Mouse (Mus musculus) embryonic facial prominence, embryonic 14.5 days (tissue): ENCODE data around the gene Pak1ip1. TPM values are rescaled to one million over a fixed set of nuclear protein-coding genes. Genes with fewer than 3 reads are reported as not detected.
"Not testable (repeated sequence)": the region's sequence is repeated elsewhere in the genome, so short reads cannot be mapped to it uniquely, and the experiment has no call there.

ENCODE experiments used
- ATAC-seq: fragments of 200-750 bp; cut with Nextera tagmentation; 2 replicates; pipeline ENCODE4 v1.8.0; 2017; ENCODE audit warnings: low read depth, moderate number of reproducible peaks, moderate TSS enrichment
- DNase-seq: peaks from one replicate; pipeline ENCODE4 v3.0.0-alpha.2; 2015; ENCODE audit warnings: low spot score
- H3K27ac ChIP-seq: fragments of 300-500 bp; sonication (generic); replicated peaks from 2 replicates; pipeline ENCODE4 v1.5.1; 2014; ENCODE audit warnings: low read depth, mild to moderate bottlenecking, low read length, moderate library complexity
- H3K27me3 ChIP-seq: fragments of 300-500 bp; sonication (generic); replicated peaks from 2 replicates; pipeline ENCODE4 v1.6.1; 2014; ENCODE audit warnings: low read length; ENCODE audit not compliant: control insufficient read depth, insufficient read depth
- H3K36me3 ChIP-seq: fragments of 300-500 bp; sonication (generic); 2 replicates; pipeline ENCODE4 v1.6.1; 2014; ENCODE audit warnings: low read length, mixed read lengths; ENCODE audit not compliant: control insufficient read depth, insufficient read depth
- H3K4me1 ChIP-seq: fragments of 300-500 bp; sonication (generic); 2 replicates; pipeline ENCODE4 v1.6.1; 2014; ENCODE audit warnings: antibody characterized with exemption, low read length; ENCODE audit not compliant: control insufficient read depth, insufficient read depth
- H3K4me2 ChIP-seq: fragments of 300-500 bp; sonication (generic); 2 replicates; pipeline ENCODE4 v1.6.1; 2014; ENCODE audit warnings: low read depth, mild to moderate bottlenecking, low read length, moderate library complexity, mixed read lengths
- H3K4me3 ChIP-seq: fragments of 300-500 bp; sonication (generic); 2 replicates; pipeline ENCODE4 v1.5.1; 2014; ENCODE audit warnings: low read depth, mild to moderate bottlenecking, low read length
- H3K9ac ChIP-seq: fragments of 300-500 bp; sonication (generic); 2 replicates; pipeline ENCODE4 v1.6.1; 2014; ENCODE audit warnings: low read depth, mild to moderate bottlenecking, low read length, moderate library complexity, mixed read lengths
- H3K9me3 ChIP-seq: fragments of 300-500 bp; sonication (generic); 2 replicates; pipeline ENCODE4 v1.6.1; 2016; ENCODE audit warnings: low read length; ENCODE audit not compliant: control insufficient read depth
- WGBS: fragments of 180-500 bp; shearing (Covaris S2); extraction: QIAGEN DNeasy Blood & Tissue Kit; methylation state at CpG from one replicate; pipeline ENCODE4 v1.1.7; 2014; 5-methylcytosine and 5-hydroxymethylcytosine counted together
- polyA plus RNA-seq: library from polyadenylated mRNA; unstranded; fragments of >200 nt; fragmentation: Nextera tagmentation; extraction: Ambion mirVana; gene quantifications from 2 replicates; pipeline ENCODE4 v1.2.1, GENCODE M21; 2014

Gene Pak1ip1
- polyA plus RNA-seq, 1 experiment from 2014 or later, result 58.7 TPM

- no peaks in the 10 kb centered on the region for H3K27me3 ChIP-seq
- peaks cover 2% of the 10 kb centered on the region for H3K4me1 ChIP-seq
- no peak overlapping the region for H3K4me3 ChIP-seq
- no peak overlapping the region for H3K4me2 ChIP-seq
- no peaks in the 10 kb centered on the region for H3K9me3 ChIP-seq
- DNase-seq (peak; percentile 84), ATAC-seq (peak; percentile 93)
- H3K36me3 ChIP-seq, result no peaks in the 10 kb centered on the region
- 36% methylated on average over 8 of the region's 8 CpGs for WGBS
- no peak overlapping the region for H3K9ac ChIP-seq
- no peak overlapping the region for H3K27ac ChIP-seq
Measured at GRCm38 (mm10) chr13:40994487-40995263, 6.1 kb upstream of the Pak1ip1 start.

GRCm38 (mm10) chr13:40998537-40998936 is 2.3 kb upstream of the Pak1ip1 start:
- H3K27me3 ChIP-seq, ATAC-seq, H3K9me3 ChIP-seq, H3K27ac ChIP-seq, H3K36me3 ChIP-seq, H3K9ac ChIP-seq, H3K4me2 ChIP-seq, DNase-seq, H3K4me3 ChIP-seq: not testable (repeated sequence)
- peaks cover 13% of the 10 kb centered on the region for H3K4me1 ChIP-seq
- 89% methylated on average over 5 of the region's 5 CpGs for WGBS

GRCm38 (mm10) chr13:41000140-41000925 is 490 bp upstream of the Pak1ip1 start:
- peaks cover 13% of the 10 kb centered on the region for H3K4me1 ChIP-seq

GRCm38 (mm10) chr13:41002001-41002400 is 1.2 kb downstream of the Pak1ip1 start:
- H3K4me2 ChIP-seq, result peak overlapping the region; percentile 82
- peak overlapping the region; percentile 82 for H3K4me3 ChIP-seq
- H3K36me3 ChIP-seq, result peaks cover 26% of the 10 kb centered on the region
- peaks cover 13% of the 10 kb centered on the region for H3K4me1 ChIP-seq
- no peak for ATAC-seq
- no peak overlapping the region for H3K9ac ChIP-seq
- no peak for DNase-seq
- no peak overlapping the region for H3K27ac ChIP-seq
- WGBS, result 87% methylated on average over 5 of the region's 5 CpGs
- H3K9me3 ChIP-seq, result no peaks in the 10 kb centered on the region
- H3K27me3 ChIP-seq, result no peaks in the 10 kb centered on the region

More at GRCm38 (mm10) chr13:41000140-41000925, 490 bp upstream of the Pak1ip1 start:
- H3K27me3 ChIP-seq, result no peaks in the 10 kb centered on the region
- peak overlapping the region; percentile 93 for H3K9ac ChIP-seq
- ATAC-seq (peak; percentile 31), DNase-seq (no peak)
- H3K9me3 ChIP-seq, result no peaks in the 10 kb centered on the region
- peak overlapping the region; percentile 82 for H3K4me2 ChIP-seq
- 0% methylated on average over 25 of the region's 25 CpGs for WGBS
- peak overlapping the region; percentile 99 for H3K27ac ChIP-seq
- H3K36me3 ChIP-seq, result peaks cover 10% of the 10 kb centered on the region; the same call in 1 of the 2 replicates
- peak overlapping the region; percentile 82 for H3K4me3 ChIP-seq

GRCm38 (mm10) chr13:41006244-41006643 is 5.4 kb downstream of the Pak1ip1 start:
- no peak for ATAC-seq
- WGBS, result 96% methylated on average over 4 of the region's 4 CpGs
- H3K4me1 ChIP-seq, result peaks cover 6% of the 10 kb centered on the region; the same call in 1 of the 2 replicates

GRCm38 (mm10) chr13:41008271-41008670 is 7.4 kb downstream of the Pak1ip1 start:
- H3K9me3 ChIP-seq, result no peaks in the 10 kb centered on the region
- ATAC-seq (no peak), DNase-seq (no peak)
- WGBS, result 93% methylated on average over 10 of the region's 10 CpGs
- H3K4me3 ChIP-seq, result no peak overlapping the region
- H3K27ac ChIP-seq, result no peak overlapping the region
- no peak overlapping the region for H3K9ac ChIP-seq
- peaks cover 88% of the 10 kb centered on the region for H3K36me3 ChIP-seq
- no peaks in the 10 kb centered on the region for H3K4me1 ChIP-seq
- no peak overlapping the region for H3K4me2 ChIP-seq
- H3K27me3 ChIP-seq, result no peaks in the 10 kb centered on the region

More at GRCm38 (mm10) chr13:41006244-41006643, 5.4 kb downstream of the Pak1ip1 start:
- H3K9me3 ChIP-seq, result no peaks in the 10 kb centered on the region
- H3K9ac ChIP-seq, result no peak overlapping the region
- no peak overlapping the region for H3K4me3 ChIP-seq
- H3K4me2 ChIP-seq, result no peak overlapping the region
- no peak for DNase-seq
- H3K36me3 ChIP-seq, result peaks cover 69% of the 10 kb centered on the region
- H3K27ac ChIP-seq, result no peak overlapping the region
- no peaks in the 10 kb centered on the region for H3K27me3 ChIP-seq

GRCm38 (mm10) chr13:41008946-41009345 is 8.1 kb downstream of the Pak1ip1 start:
- ATAC-seq (no peak), DNase-seq (no peak)
- Histone ChIP-seq H3K4me1 (no peaks in the 10 kb centered on the region), H3K4me3 (no peak overlapping the region), H3K9ac (no peak overlapping the region), H3K9me3 (no peaks in the 10 kb centered on the region), H3K4me2 (no peak overlapping the region), H3K27me3 (no peaks in the 10 kb centered on the region), H3K27ac (no peak overlapping the region), H3K36me3 (peaks cover 89% of the 10 kb centered on the region)
- 84% methylated on average over 8 of the region's 8 CpGs for WGBS

GRCm38 (mm10) chr13:41015829-41016634 is 15.2 kb downstream of the Pak1ip1 start, which contains the start of gene Tmem14c:
Gene Tmem14c, plus strand, starts transcription at chr13:41016292.
- H3K4me2 ChIP-seq, result peak within 1 kb of the TSS; percentile 85
- H3K36me3 ChIP-seq, result peaks cover 60% of the 10 kb centered on the region
- WGBS, result under 1% methylated on average over 43 of the region's 43 CpGs
- peak within 1 kb of the TSS; percentile 81 for H3K9ac ChIP-seq
- peak within 1 kb of the TSS; percentile 70 for H3K4me3 ChIP-seq
- H3K27me3 ChIP-seq, result no peaks in the 10 kb centered on the region
- DNase-seq, result peak; percentile 98
- peak within 1 kb of the TSS; percentile 95 for H3K27ac ChIP-seq
- H3K9me3 ChIP-seq, result no peaks in the 10 kb centered on the region
- ATAC-seq, result peak; percentile 99
- H3K4me1 ChIP-seq, result peaks cover 11% of the 10 kb centered on the region
